Mouse (Mus musculus): Measurements from ENCODE around the gene Tmem209.

GRCm38 (mm10) chr6:30458626-30459025 lies 51.0 kb downstream of the Tmem209 start:
- TF ChIP-seq CTCF (IDR thresholded peaks at IDR 0.05; ENCODE audit: insufficient read depth, low read length) (no peak), POLR2A (IDR thresholded peaks at IDR 0.05; ENCODE audit: borderline replicate concordance, extremely low read depth, low read depth, low read length) (no peak)
